Mouse (Mus musculus) liver, embryonic 16.5 days (tissue): ENCODE data around the gene Slc39a11. TPM values are rescaled to one million over a fixed set of nuclear protein-coding genes. Genes with fewer than 3 reads are reported as not detected.

Source experiments
- ATAC-seq: fragments of 200-750 bp; cut with Nextera tagmentation; 2 replicates; pipeline ENCODE4 v1.8.0; 2017; ENCODE audit warnings: low read depth, mild to moderate bottlenecking, moderate number of reproducible peaks, moderate library complexity
- H3K27ac ChIP-seq: fragments of 300-500 bp; sonication (generic); 2 replicates; pipeline ENCODE4 v1.5.1; 2014; ENCODE audit warnings: mild to moderate bottlenecking, low read length
- H3K27me3 ChIP-seq: fragments of 300-500 bp; sonication (generic); 2 replicates; pipeline ENCODE4 v1.6.1; 2014; ENCODE audit warnings: low read depth, low read length, mixed read lengths; ENCODE audit not compliant: control insufficient read depth, insufficient read depth
- H3K36me3 ChIP-seq: fragments of 300-500 bp; sonication (generic); 2 replicates; pipeline ENCODE4 v1.6.1; 2014; ENCODE audit warnings: mild to moderate bottlenecking; ENCODE audit not compliant: control insufficient read depth, insufficient read depth
- H3K4me1 ChIP-seq: fragments of 300-500 bp; sonication (generic); 2 replicates; pipeline ENCODE4 v1.6.1; 2014; ENCODE audit warnings: low read depth, low read length, mixed read lengths; ENCODE audit not compliant: control insufficient read depth
- H3K4me2 ChIP-seq: fragments of 300-500 bp; sonication (generic); 2 replicates; pipeline ENCODE4 v1.6.1; 2014; ENCODE audit warnings: low read depth, low read length, mixed read lengths
- H3K4me3 ChIP-seq: fragments of 300-500 bp; sonication (generic); 2 replicates; pipeline ENCODE4 v1.5.1; 2014; ENCODE audit warnings: low read depth, mild to moderate bottlenecking, low read length
- H3K9ac ChIP-seq: fragments of 300-500 bp; sonication (generic); 2 replicates; pipeline ENCODE4 v1.6.1; 2014; ENCODE audit warnings: low read depth, low read length
- H3K9me3 ChIP-seq: fragments of 300-500 bp; sonication (generic); replicated peaks from 2 replicates; pipeline ENCODE4 v1.6.1; 2016; ENCODE audit warnings: low read length; ENCODE audit not compliant: control insufficient read depth
- WGBS: fragments of 180-500 bp; shearing (Covaris S2); extraction: QIAGEN DNeasy Blood & Tissue Kit; methylation state at CpG from one replicate; pipeline ENCODE4 v1.1.7; 2014; ENCODE audit not compliant: insufficient replicate concordance; 5-methylcytosine and 5-hydroxymethylcytosine counted together
- polyA plus RNA-seq: library from polyadenylated mRNA; unstranded; fragments of >200 nt; fragmentation: Nextera tagmentation; extraction: Ambion mirVana; gene quantifications from 2 replicates; pipeline ENCODE4 v1.2.1, GENCODE M21; 2015

Slc39a11 gene
- polyA plus RNA-seq, 1 experiment from 2014 or later: 14.1 TPM

DNA sequence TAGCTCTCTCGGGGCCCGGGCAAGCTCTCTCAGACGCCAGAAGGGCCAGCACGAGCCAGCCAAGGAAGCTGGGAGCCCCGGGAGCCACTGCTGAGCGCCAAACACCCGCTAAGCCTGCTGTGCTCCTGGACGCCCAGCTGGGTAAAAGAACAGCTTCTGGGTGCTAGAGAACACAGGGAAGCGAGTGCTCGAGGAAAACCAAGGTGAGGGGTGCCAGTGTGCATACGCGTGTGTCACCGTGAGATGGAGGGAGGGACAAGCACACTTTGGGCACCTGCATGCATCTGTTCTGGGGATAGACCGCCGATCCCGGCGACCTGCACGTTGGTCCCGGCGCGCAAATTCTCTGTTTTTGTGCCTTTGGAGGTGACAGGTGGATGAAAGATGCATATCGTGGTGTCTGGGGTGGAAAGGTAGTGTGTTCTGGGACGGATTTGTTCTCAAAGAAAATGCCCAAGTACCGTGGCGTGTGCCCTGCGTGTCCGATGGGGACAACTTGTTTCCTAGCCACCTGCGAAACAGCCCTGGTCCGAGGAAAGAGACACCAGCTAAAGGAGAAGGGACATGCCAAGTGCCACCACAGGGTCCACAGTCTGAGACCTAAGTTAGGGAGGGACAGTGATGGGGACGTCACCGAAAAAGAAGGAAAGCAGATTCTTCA, 30.3 kb downstream of the Slc39a11 start:
- Histone ChIP-seq H3K4me1 (no peaks in the 10 kb centered on the region; the same call in 1 of the 2 replicates), H3K4me2 (peak overlapping the region; percentile 56), H3K9me3 (no peaks in the 10 kb centered on the region), H3K9ac (peak overlapping the region; percentile 50), H3K4me3 (peak overlapping the region; percentile 59), H3K27me3 (peaks cover 25% of the 10 kb centered on the region), H3K36me3 (no peaks in the 10 kb centered on the region), H3K27ac (no peak overlapping the region)
- WGBS: 1% methylated on average over 31 of the region's 31 CpGs
- ATAC-seq: no peak

DNA sequence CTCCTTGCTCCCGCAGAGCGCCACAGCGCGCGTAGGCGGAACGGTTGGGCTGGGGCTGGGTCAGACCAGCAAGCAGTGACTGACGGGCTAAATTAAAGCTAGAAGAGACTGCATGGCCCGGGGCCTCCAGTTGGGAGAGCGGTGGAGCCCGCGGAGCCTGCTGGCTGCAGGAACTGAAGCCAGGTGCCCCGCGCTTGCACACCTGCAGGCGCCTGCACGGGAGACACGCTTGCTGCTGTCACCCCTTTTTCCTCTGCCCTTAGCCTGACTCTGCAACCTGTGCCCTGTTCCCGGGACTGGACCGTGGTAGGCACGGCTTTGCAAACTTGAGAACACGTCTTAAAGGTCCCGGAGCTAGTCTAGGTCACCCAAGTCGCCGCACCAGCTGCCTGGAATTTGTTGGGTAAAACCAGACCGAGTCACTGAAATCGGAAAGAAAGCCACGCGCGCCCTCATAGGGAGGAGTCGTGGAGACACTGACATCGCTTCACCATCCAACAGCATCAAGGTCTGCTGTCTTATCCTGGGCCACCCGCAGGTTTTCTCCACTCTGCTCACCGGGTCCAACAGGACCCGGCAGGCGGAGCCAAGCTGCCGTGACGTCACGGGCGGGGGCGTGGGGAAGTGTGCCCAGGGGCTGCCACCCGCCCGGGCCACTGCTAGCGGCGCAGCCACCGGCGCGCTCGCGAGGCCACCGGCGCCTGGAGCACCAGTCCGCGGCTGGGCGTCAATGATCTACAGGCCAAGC, 31.0 kb downstream of the Slc39a11 start, which contains the start of gene Sstr2:
Gene Sstr2, plus strand, starts transcription at position 671 of the 748 bp plus-strand sequence.
- no peaks in the 10 kb centered on the region; the same call in 1 of the 2 replicates for H3K4me1 ChIP-seq
- peak within 1 kb of the TSS; percentile 59 for H3K4me3 ChIP-seq
- no peaks in the 10 kb centered on the region for H3K36me3 ChIP-seq
- 3% methylated on average over 54 of the region's 54 CpGs for WGBS
- H3K4me2 ChIP-seq: peak within 1 kb of the TSS; percentile 56
- no peaks in the 10 kb centered on the region for H3K9me3 ChIP-seq
- ATAC-seq: peak; percentile 53
- peaks cover 25% of the 10 kb centered on the region for H3K27me3 ChIP-seq
- peak within 1 kb of the TSS; percentile 50 for H3K9ac ChIP-seq
- peak within 1 kb of the TSS; percentile 69 for H3K27ac ChIP-seq

DNA sequence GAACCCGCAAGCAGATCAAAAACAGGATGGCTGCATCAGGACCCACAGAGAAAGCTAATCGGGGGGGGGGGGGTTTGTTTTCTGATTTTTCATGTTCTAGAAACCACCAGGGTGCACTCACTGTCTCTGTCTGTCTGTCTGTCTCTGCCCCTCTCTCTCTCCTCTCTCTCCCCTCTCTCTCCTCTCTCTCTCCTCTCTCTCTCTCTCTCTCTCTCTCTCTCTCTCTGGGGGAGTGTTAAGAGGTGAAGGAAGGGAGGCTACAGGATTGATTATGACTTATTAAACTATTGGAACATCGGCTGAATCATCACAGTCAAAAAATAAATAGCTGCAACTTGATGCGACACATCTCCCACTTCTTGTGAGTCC, 31.6 kb downstream of the Slc39a11 start:
- no peaks in the 10 kb centered on the region for H3K36me3 ChIP-seq
- peaks cover 25% of the 10 kb centered on the region for H3K27me3 ChIP-seq
- H3K4me3 ChIP-seq: peak overlapping the region; percentile 59
- H3K4me2 ChIP-seq: peak overlapping the region; percentile 56
- ATAC-seq: no peak
- H3K4me1 ChIP-seq: no peaks in the 10 kb centered on the region; the same call in 1 of the 2 replicates
- H3K9ac ChIP-seq: no peak overlapping the region
- H3K9me3 ChIP-seq: no peaks in the 10 kb centered on the region
- peak overlapping the region; percentile 69 for H3K27ac ChIP-seq
- WGBS: 17% methylated on average over 4 of the region's 4 CpGs

DNA sequence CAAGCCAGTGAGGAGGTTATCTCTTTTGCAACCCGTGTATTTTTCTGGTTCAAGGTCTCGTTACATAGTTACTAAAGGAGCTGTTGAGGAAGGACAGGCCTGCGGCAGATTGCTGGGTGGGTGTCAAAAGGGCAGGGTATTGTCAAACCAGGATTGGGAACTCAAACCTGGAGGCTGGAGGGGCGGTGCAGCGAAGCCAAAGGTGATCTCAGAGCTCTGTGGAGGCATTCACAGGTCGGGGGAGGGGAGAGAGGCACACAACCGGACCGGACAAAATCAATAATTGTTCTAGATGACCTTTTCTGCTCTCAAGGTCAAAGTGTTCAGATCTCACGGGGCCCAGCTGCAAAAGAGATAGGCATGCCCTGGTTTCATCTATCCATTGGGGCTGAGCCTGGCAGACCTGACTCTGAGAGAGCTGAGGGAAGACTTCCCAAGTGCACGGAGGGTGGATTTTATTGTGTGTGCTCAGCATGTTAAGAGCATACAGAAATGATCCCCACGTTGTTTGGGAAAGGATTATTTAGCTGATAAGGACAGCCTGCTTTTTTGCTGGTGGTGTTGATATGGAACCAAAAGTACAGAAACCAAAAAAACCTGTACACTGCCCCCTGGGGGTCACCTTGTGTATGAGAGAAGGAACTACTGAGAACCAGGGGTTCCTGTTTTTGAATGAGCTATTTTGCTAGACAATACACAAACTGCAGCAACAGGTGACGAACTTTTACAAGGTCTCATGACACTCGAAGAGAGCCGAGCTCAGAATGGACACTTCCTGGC, 32.6 kb downstream of the Slc39a11 start:
- H3K4me1 ChIP-seq: no peaks in the 10 kb centered on the region; the same call in 1 of the 2 replicates
- H3K27ac ChIP-seq: peak overlapping the region; percentile 69
- no peak overlapping the region for H3K9ac ChIP-seq
- 29% methylated on average over 14 of the region's 14 CpGs for WGBS
- H3K4me3 ChIP-seq: no peak overlapping the region
- H3K4me2 ChIP-seq: peak overlapping the region; percentile 19; the same call in 1 of the 2 replicates
- H3K27me3 ChIP-seq: peaks cover 25% of the 10 kb centered on the region
- H3K36me3 ChIP-seq: no peaks in the 10 kb centered on the region
- ATAC-seq: peak; percentile 80
- no peaks in the 10 kb centered on the region for H3K9me3 ChIP-seq

DNA sequence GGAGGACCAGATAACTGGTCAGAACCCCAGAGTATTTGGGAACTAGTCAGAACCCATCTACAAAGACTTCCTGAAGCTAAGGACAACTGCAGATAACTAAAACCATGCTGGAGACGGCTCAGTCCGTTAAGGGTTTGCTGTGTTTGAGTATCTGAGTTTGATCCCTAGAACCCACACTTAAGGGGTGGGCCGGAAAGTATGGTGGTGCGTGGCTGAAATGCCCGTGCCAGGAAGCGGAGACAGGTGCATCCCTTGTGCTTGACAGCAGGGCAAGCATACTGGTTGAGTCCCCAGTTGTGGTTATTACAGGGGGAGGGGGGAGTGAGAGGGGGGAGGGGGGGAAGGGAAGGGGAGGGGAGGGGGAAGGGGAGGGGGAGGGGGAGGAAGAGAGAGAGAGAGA, 35.4 kb downstream of the Slc39a11 start:
- Histone ChIP-seq H3K36me3 (no peaks in the 10 kb centered on the region), H3K27me3 (peaks cover 14% of the 10 kb centered on the region), H3K9ac (no peak overlapping the region), H3K4me2 (no peak overlapping the region), H3K27ac (no peak overlapping the region), H3K4me3 (no peak overlapping the region), H3K9me3 (no peaks in the 10 kb centered on the region), H3K4me1 (peaks cover 4% of the 10 kb centered on the region)
- WGBS: 6% methylated on average over 6 of the region's 6 CpGs
- no peak for ATAC-seq

DNA sequence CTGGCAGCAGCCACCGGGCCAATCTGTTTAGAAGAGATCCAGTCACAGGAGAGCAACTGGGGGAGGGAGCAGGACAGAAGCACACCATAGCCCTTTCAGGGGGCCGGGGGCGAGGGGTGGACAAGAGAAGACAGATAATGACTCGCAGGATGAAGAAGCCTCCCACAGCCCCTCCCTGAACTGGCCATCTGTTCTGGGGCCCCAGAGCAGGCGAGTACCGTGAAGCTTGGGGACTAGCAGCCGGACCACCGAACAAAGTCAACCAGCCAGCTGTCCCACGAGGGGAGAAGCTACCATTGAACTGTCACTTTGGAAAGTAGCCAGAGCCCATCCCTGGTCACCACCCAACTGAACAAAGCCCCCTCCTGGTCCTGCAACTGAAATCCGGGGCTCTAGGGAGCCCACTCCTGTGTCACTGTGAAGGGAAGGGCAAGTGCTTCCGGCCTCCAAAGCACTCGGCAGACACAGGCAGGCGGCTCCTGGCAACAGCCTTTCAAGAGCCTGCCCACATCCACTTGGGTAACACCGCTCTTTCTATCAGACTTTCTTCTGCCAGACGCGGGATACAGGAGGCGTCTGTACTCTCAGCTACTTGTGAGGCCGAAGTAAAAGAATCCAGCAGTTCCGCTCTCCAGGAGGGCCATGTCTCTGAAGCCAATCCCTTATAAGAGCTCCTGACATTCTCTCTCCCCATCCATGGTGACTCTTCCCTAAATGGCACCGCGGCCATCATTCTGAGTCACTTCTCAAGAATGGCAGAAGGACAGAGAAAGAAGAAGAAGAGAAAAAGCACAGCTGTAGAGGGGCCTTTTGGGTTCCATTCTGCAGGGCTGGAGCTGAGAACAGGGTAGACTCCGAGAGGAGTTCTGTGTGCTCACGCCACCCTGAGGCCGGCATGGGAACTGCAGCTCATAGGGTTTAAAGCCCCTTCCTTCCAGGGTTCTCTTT, 37.9 kb downstream of the Slc39a11 start:
- H3K9me3 ChIP-seq: no peaks in the 10 kb centered on the region
- H3K9ac ChIP-seq: no peak overlapping the region
- H3K27me3 ChIP-seq: no peaks in the 10 kb centered on the region
- H3K27ac ChIP-seq: peak overlapping the region; percentile 10; the same call in 1 of the 2 replicates
- peaks cover 4% of the 10 kb centered on the region for H3K4me1 ChIP-seq
- H3K4me2 ChIP-seq: no peak overlapping the region
- no peaks in the 10 kb centered on the region for H3K36me3 ChIP-seq
- H3K4me3 ChIP-seq: no peak overlapping the region
- peak; percentile 39; the same call in 1 of the 2 replicates for ATAC-seq
- WGBS: 20% methylated on average over 24 of the region's 24 CpGs

DNA sequence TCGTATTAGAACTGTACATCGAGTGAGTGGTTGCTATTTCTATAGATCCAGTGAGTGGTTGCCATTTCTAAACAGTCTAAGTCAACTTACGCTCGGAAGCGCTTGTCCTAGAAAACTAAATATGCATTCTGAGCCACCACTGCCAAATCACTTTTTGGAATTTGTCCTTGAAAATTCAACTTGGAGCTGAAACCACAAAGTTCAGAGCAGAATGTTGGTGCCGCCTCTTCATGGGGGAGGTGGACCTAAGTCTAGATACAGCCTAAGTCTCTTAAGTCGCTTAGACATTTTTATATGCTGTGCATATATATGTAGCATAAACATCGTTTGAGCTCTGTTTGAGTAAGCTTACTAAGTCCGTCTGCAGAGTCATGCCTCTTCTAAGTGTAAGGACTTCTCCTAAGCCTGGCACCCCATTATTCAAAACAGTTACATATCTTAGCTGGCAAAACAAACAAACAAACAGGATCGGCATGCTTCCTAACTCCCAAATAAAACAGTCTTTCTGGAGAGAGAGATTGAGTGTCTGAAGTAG, 38.7 kb downstream of the Slc39a11 start:
- H3K27ac ChIP-seq: 0 out of 2 replicates have a peak overlapping the region, but pooled peaks have one; percentile 6
- peaks cover 4% of the 10 kb centered on the region for H3K4me1 ChIP-seq
- H3K36me3 ChIP-seq: no peaks in the 10 kb centered on the region
- WGBS: 60% methylated on average over 10 of the region's 10 CpGs
- no peaks in the 10 kb centered on the region for H3K27me3 ChIP-seq
- no peak overlapping the region for H3K4me3 ChIP-seq
- no peak for ATAC-seq
- H3K4me2 ChIP-seq: no peak overlapping the region
- H3K9me3 ChIP-seq: no peaks in the 10 kb centered on the region
- H3K9ac ChIP-seq: no peak overlapping the region

DNA sequence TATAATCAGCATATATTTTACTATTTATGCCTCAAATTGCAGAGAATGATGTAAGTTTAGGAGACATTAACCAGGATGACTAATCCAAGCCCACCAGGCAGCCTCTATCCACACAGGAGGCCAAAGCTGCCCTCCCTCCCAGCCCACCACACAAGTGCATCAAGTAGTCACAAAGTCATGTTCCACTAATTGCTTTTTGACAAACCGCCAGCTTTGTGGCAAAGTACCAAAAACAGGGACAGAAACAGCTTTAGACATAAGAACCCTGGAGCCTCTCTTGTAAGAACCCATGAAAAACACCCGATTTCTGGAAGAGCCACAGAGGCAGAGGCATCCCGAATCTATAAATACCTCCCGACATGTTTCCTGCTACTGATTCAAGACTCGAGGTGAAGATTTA, 39.6 kb downstream of the Slc39a11 start:
- no peak for ATAC-seq
- Histone ChIP-seq H3K9me3 (no peaks in the 10 kb centered on the region), H3K9ac (no peak overlapping the region), H3K36me3 (peaks cover 2% of the 10 kb centered on the region; the same call in 1 of the 2 replicates), H3K4me1 (peaks cover 4% of the 10 kb centered on the region), H3K4me2 (no peak overlapping the region; the same call in 1 of the 2 replicates), H3K4me3 (no peak overlapping the region), H3K27ac (peak overlapping the region; percentile 56), H3K27me3 (no peaks in the 10 kb centered on the region)
- WGBS: 28% methylated on average over 5 of the region's 5 CpGs
